Mouse (Mus musculus) 3134 (cell line): ENCODE measurements around the gene Nkpd1.

Experiments
- DNase-seq: peaks from one replicate; pipeline ENCODE4 v3.0.0-alpha.2; 2011; ENCODE audit warnings: low spot score; ENCODE audit not compliant: insufficient read length; ENCODE audit errors: extremely low read depth

Nkpd1 gene

GRCm38 (mm10) chr7:19517652-19518365, at the start of gene Nkpd1:
TSS of gene Nkpd1 (plus strand) at chr7:19517838.
- DNase-seq, result no peak

- DNase-seq, result no peak
Measured at GRCm38 (mm10) chr7:19468279-19468678, 49.4 kb upstream of the Nkpd1 start.

GRCm38 (mm10) chr7:19469404-19469803, 48.2 kb upstream of the Nkpd1 start:
- DNase-seq, result no peak

- no peak for DNase-seq
Measured at GRCm38 (mm10) chr7:19470308-19470707, 47.3 kb upstream of the Nkpd1 start.

GRCm38 (mm10) chr7:19472403-19472802, 45.2 kb upstream of the Nkpd1 start:
- no peak for DNase-seq

- DNase-seq, result no peak
Measured at GRCm38 (mm10) chr7:19473875-19474443, 43.7 kb upstream of the Nkpd1 start.

GRCm38 (mm10) chr7:19477084-19477483, 40.6 kb upstream of the Nkpd1 start:
- DNase-seq, result no peak

- no peak for DNase-seq
Measured at GRCm38 (mm10) chr7:19477624-19478384, 39.8 kb upstream of the Nkpd1 start.

- no peak for DNase-seq
Measured at GRCm38 (mm10) chr7:19483281-19483680, 34.4 kb upstream of the Nkpd1 start.

- no peak for DNase-seq
Measured at GRCm38 (mm10) chr7:19485488-19485887, 32.1 kb upstream of the Nkpd1 start.

- DNase-seq, result no peak
Measured at GRCm38 (mm10) chr7:19486549-19486948, 31.1 kb upstream of the Nkpd1 start.

GRCm38 (mm10) chr7:19489525-19489924, 28.1 kb upstream of the Nkpd1 start:
- DNase-seq, result no peak

GRCm38 (mm10) chr7:19491731-19492130, 25.9 kb upstream of the Nkpd1 start:
- no peak for DNase-seq

- no peak for DNase-seq
Measured at GRCm38 (mm10) chr7:19494751-19495474, 22.7 kb upstream of the Nkpd1 start.

GRCm38 (mm10) chr7:19495521-19496213, 22.0 kb upstream of the Nkpd1 start:
- no peak for DNase-seq

GRCm38 (mm10) chr7:19496214-19496555, 21.5 kb upstream of the Nkpd1 start:
- DNase-seq, result no peak

GRCm38 (mm10) chr7:19498326-19498725, 19.3 kb upstream of the Nkpd1 start:
- DNase-seq, result no peak

GRCm38 (mm10) chr7:19500420-19501363, 16.9 kb upstream of the Nkpd1 start:
- no peak for DNase-seq

GRCm38 (mm10) chr7:19501658-19502057, 16.0 kb upstream of the Nkpd1 start:
- no peak for DNase-seq
